Mouse (Mus musculus) liver, embryonic 11.5 days (tissue): ENCODE measurements around the gene Epdr1. TPM values are rescaled to one million over a fixed set of nuclear protein-coding genes. Genes with fewer than 3 reads are reported as not detected.

Experiments
- ATAC-seq: fragments of 200-750 bp; cut with Nextera tagmentation; replicated peaks from 2 replicates; pipeline ENCODE4 v1.8.0; 2017; ENCODE audit warnings: moderate number of reproducible peaks, mild to moderate bottlenecking, moderate TSS enrichment, moderate library complexity; ENCODE audit not compliant: low FRiP score
- DNase-seq: peaks from one replicate; pipeline ENCODE4 v3.0.0-alpha.2; 2017; ENCODE audit warnings: low spot score
- H3K27ac ChIP-seq: fragments of 300-500 bp; sonication (generic); 2 replicates; pipeline ENCODE4 v1.5.1; 2014; ENCODE audit warnings: mild to moderate bottlenecking, low read depth, low read length, control low read depth
- H3K27me3 ChIP-seq: fragments of 300-500 bp; sonication (generic); replicated peaks from 2 replicates; pipeline ENCODE4 v1.6.1; 2014; ENCODE audit warnings: low read length, mixed read lengths; ENCODE audit not compliant: control insufficient read depth, insufficient read depth
- H3K36me3 ChIP-seq: fragments of 300-500 bp; sonication (generic); 2 replicates; pipeline ENCODE4 v1.6.1; 2014; ENCODE audit warnings: mild to moderate bottlenecking, low read length, moderate library complexity, mixed read lengths; ENCODE audit not compliant: control insufficient read depth, insufficient read depth
- H3K4me1 ChIP-seq: fragments of 300-500 bp; sonication (generic); replicated peaks from 2 replicates; pipeline ENCODE4 v1.6.1; 2014; ENCODE audit warnings: low read length, mixed read lengths; ENCODE audit not compliant: control insufficient read depth, insufficient read depth
- H3K4me2 ChIP-seq: fragments of 300-500 bp; sonication (generic); 2 replicates; pipeline ENCODE4 v1.6.1; 2014; ENCODE audit warnings: mild to moderate bottlenecking, control low read depth, moderate library complexity
- H3K4me3 ChIP-seq: fragments of 300-500 bp; sonication (generic); 2 replicates; pipeline ENCODE4 v1.5.1; 2014; ENCODE audit warnings: low read depth, low read length, control low read depth
- H3K9ac ChIP-seq: fragments of 300-500 bp; sonication (generic); 2 replicates; pipeline ENCODE4 v1.6.1; 2014; ENCODE audit warnings: low read depth, low read length, control low read depth
- H3K9me3 ChIP-seq: fragments of 300-500 bp; sonication (generic); 2 replicates; pipeline ENCODE4 v1.6.1; 2016; ENCODE audit warnings: low read length, inconsistent platforms, mixed read lengths; ENCODE audit not compliant: control insufficient read depth
- WGBS: fragments of 180-500 bp; shearing (Covaris S2); extraction: QIAGEN DNeasy Blood & Tissue Kit; methylation state at CpG from one replicate; pipeline ENCODE4 v1.1.7; 2014; 5-methylcytosine and 5-hydroxymethylcytosine counted together
- polyA plus RNA-seq: library from polyadenylated mRNA; unstranded; fragments of >200 nt; fragmentation: Nextera tagmentation; extraction: Ambion mirVana; gene quantifications from 2 replicates; pipeline ENCODE4 v1.2.1, GENCODE M21; 2014

Gene Epdr1
- 22.5 and 25.3 TPM in 2 replicates for polyA plus RNA-seq

- Histone ChIP-seq H3K27ac (no peak within 1 kb of the TSS), H3K4me2 (peak within 1 kb of the TSS; percentile 95), H3K9ac (peak within 1 kb of the TSS; percentile 90), H3K27me3 (peaks cover 14% of the 10 kb centered on the region), H3K4me3 (peak within 1 kb of the TSS; percentile 70), H3K9me3 (no peaks in the 10 kb centered on the region), H3K4me1 (no peaks in the 10 kb centered on the region; the same call in 1 of the 2 replicates), H3K36me3 (no peaks in the 10 kb centered on the region)
- under 1% methylated on average over 46 of the region's 46 CpGs for WGBS
- ATAC-seq (peak; percentile 73), DNase-seq (peak; percentile 73)
Measured at GRCm38 (mm10) chr13:19619216-19619927, at the start of gene Epdr1. Gene Epdr1, minus strand, starts transcription at chr13:19619927.

- H3K27me3 ChIP-seq: no peaks in the 10 kb centered on the region
- H3K36me3 ChIP-seq: no peaks in the 10 kb centered on the region
- no peak overlapping the region for H3K27ac ChIP-seq
- H3K4me1 ChIP-seq: no peaks in the 10 kb centered on the region
- 79% methylated on average over 4 of the region's 4 CpGs for WGBS
- no peaks in the 10 kb centered on the region for H3K9me3 ChIP-seq
- DNase-seq (no peak), ATAC-seq (no peak)
- no peak overlapping the region for H3K9ac ChIP-seq
- H3K4me3 ChIP-seq: no peak overlapping the region
- no peak overlapping the region for H3K4me2 ChIP-seq
Measured at GRCm38 (mm10) chr13:19668355-19669140, 48.8 kb upstream of the Epdr1 start.

GRCm38 (mm10) chr13:19652405-19652804, 32.7 kb upstream of the Epdr1 start:
- H3K4me1 ChIP-seq: no peaks in the 10 kb centered on the region
- no peak overlapping the region for H3K4me3 ChIP-seq
- no peaks in the 10 kb centered on the region for H3K9me3 ChIP-seq
- ATAC-seq: peak; percentile 46
- 71% methylated on average over 2 of the region's 2 CpGs for WGBS
- no peaks in the 10 kb centered on the region for H3K36me3 ChIP-seq
- DNase-seq: no peak
- no peak overlapping the region for H3K27ac ChIP-seq
- H3K4me2 ChIP-seq: no peak overlapping the region
- H3K27me3 ChIP-seq: no peaks in the 10 kb centered on the region
- H3K9ac ChIP-seq: no peak overlapping the region

- no peak overlapping the region for H3K4me3 ChIP-seq
- no peak overlapping the region for H3K4me2 ChIP-seq
- no peaks in the 10 kb centered on the region for H3K4me1 ChIP-seq
- DNase-seq (no peak), ATAC-seq (peak; percentile 99)
- H3K9me3 ChIP-seq: no peaks in the 10 kb centered on the region
- no peak overlapping the region for H3K9ac ChIP-seq
- no peaks in the 10 kb centered on the region for H3K36me3 ChIP-seq
- no peaks in the 10 kb centered on the region for H3K27me3 ChIP-seq
- H3K27ac ChIP-seq: no peak overlapping the region
- 55% methylated on average over 2 of the region's 2 CpGs for WGBS
Measured at GRCm38 (mm10) chr13:19649824-19650223, 30.1 kb upstream of the Epdr1 start.

GRCm38 (mm10) chr13:19644225-19644624, 24.5 kb upstream of the Epdr1 start:
- WGBS: 63% methylated on average over 2 of the region's 2 CpGs
- Histone ChIP-seq H3K27ac (no peak overlapping the region), H3K4me1 (no peaks in the 10 kb centered on the region)

GRCm38 (mm10) chr13:19643519-19643918, 23.8 kb upstream of the Epdr1 start:
- Histone ChIP-seq H3K9me3 (no peaks in the 10 kb centered on the region), H3K36me3 (no peaks in the 10 kb centered on the region), H3K4me2 (no peak overlapping the region), H3K4me3 (no peak overlapping the region), H3K9ac (no peak overlapping the region), H3K4me1 (no peaks in the 10 kb centered on the region), H3K27me3 (no peaks in the 10 kb centered on the region), H3K27ac (no peak overlapping the region)
- 54% methylated on average over 1 of the region's 1 CpGs for WGBS
- DNase-seq (no peak), ATAC-seq (no peak)

More at GRCm38 (mm10) chr13:19644225-19644624, 24.5 kb upstream of the Epdr1 start:
- no peak overlapping the region for H3K4me3 ChIP-seq
- no peaks in the 10 kb centered on the region for H3K36me3 ChIP-seq
- no peak for DNase-seq
- ATAC-seq: no peak
- no peaks in the 10 kb centered on the region for H3K9me3 ChIP-seq
- H3K27me3 ChIP-seq: no peaks in the 10 kb centered on the region
- no peak overlapping the region for H3K4me2 ChIP-seq
- H3K9ac ChIP-seq: no peak overlapping the region

GRCm38 (mm10) chr13:19640203-19640851, 20.6 kb upstream of the Epdr1 start:
- Histone ChIP-seq H3K4me3 (no peak overlapping the region), H3K9ac (no peak overlapping the region), H3K27me3 (no peaks in the 10 kb centered on the region), H3K36me3 (no peaks in the 10 kb centered on the region), H3K27ac (no peak overlapping the region), H3K4me2 (no peak overlapping the region), H3K9me3 (no peaks in the 10 kb centered on the region), H3K4me1 (no peaks in the 10 kb centered on the region)
- DNase-seq: no peak
- 74% methylated on average over 2 of the region's 2 CpGs for WGBS
- ATAC-seq: no peak

GRCm38 (mm10) chr13:19636131-19636530, 16.4 kb upstream of the Epdr1 start:
- Histone ChIP-seq H3K27ac (no peak overlapping the region), H3K9me3 (no peaks in the 10 kb centered on the region), H3K36me3 (no peaks in the 10 kb centered on the region), H3K4me3 (no peak overlapping the region), H3K27me3 (no peaks in the 10 kb centered on the region), H3K4me2 (no peak overlapping the region), H3K4me1 (no peaks in the 10 kb centered on the region), H3K9ac (no peak overlapping the region)
- no peak for DNase-seq
- WGBS: 60% methylated on average over 4 of the region's 4 CpGs
- no peak for ATAC-seq
